Comparison of ENCODE assay signal across 19 mouse cellular contexts in the genomic region with DNA sequence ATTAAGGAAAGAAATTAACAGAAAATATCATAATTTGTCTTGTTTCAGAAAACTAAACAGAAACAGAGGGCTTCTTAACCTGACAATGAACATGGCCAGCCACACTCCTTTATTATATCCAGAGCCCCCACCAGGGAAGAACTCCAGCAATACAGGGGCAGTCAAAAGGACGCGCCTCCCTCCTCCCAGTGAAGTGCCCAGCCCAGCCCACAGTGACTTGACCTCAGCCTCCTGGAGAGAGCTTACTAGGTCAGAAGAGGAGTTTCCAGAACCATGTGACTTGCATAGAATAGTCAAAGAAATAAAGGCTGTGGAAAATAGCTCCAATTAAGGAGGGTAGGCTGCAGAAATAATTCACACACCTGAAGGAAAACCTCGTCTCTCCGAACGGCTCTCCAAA.
DNase-seq lines count a peak whose midpoint lies in the region; ATAC-seq lines count a peak whose summit lies in the region.
"Had no signal": no experiment of that assay in that cellular context is flagged by ENCODE, and none has a peak within 500 bp of the region (broad histone marks: within the 10 kb centered on the region; RNA-seq: fewer than 3 reads in every experiment).

No protein-coding gene starts in this region.

- H3K4me2 ChIP-seq in hindbrain, embryonic 14.5 days (replicated peaks), result no peak overlapping the region
- H3K4me2 ChIP-seq in forebrain, embryonic 14.5 days (ENCODE audit: low read length), result no peak overlapping the region
- H3K4me2 ChIP-seq in midbrain, embryonic 15.5 days, result no peak overlapping the region
- H3K4me2 ChIP-seq: embryonic facial prominence, embryonic 13.5 days; heart, embryonic 15.5 days; hindbrain, embryonic 12.5 days; lung, embryonic 15.5 days had no signal

- H3K27me3 ChIP-seq in hindbrain, embryonic 10.5 days (ENCODE audit: insufficient read depth, poor library complexity, severe bottlenecking), result no peaks in the 10 kb centered on the region
- H3K27me3 ChIP-seq in hindbrain, embryonic 14.5 days (ENCODE audit: control insufficient read depth, insufficient read depth, low read length), result no peaks in the 10 kb centered on the region
- H3K27me3 ChIP-seq in forebrain, embryonic 14.5 days (replicated peaks; ENCODE audit: control insufficient read depth, insufficient read depth, low read length), result no peaks in the 10 kb centered on the region
- no peaks in the 10 kb centered on the region for H3K27me3 ChIP-seq in midbrain, embryonic 15.5 days (replicated peaks)
- H3K27me3 ChIP-seq: embryonic facial prominence, embryonic 13.5 days; heart, embryonic 15.5 days; hindbrain, embryonic 12.5 days; lung, embryonic 15.5 days had no signal

- no peak overlapping the region for H3K9ac ChIP-seq in hindbrain, embryonic 14.5 days
- peak overlapping the region; percentile 10; the same call in 1 of the 2 replicates for H3K9ac ChIP-seq in forebrain, embryonic 14.5 days (ENCODE audit: low read length)
- H3K9ac ChIP-seq in midbrain, embryonic 15.5 days, result no peak overlapping the region
- H3K9ac ChIP-seq: embryonic facial prominence, embryonic 13.5 days; heart, embryonic 15.5 days; hindbrain, embryonic 12.5 days; liver, embryonic 14.5 days; lung, embryonic 15.5 days had no signal

- peaks cover 75% of the 10 kb centered on the region for H3K4me1 ChIP-seq in hindbrain, embryonic 10.5 days (replicated peaks)
- peaks cover 56% of the 10 kb centered on the region for H3K4me1 ChIP-seq in hindbrain, embryonic 14.5 days (replicated peaks; ENCODE audit: control insufficient read depth, insufficient read depth, low read length)
- peaks cover 44% of the 10 kb centered on the region for H3K4me1 ChIP-seq in forebrain, embryonic 14.5 days (ENCODE audit: control insufficient read depth, insufficient read depth, low read length)
- peaks cover 62% of the 10 kb centered on the region for H3K4me1 ChIP-seq in midbrain, embryonic 15.5 days
- H3K4me1 ChIP-seq: lung, embryonic 15.5 days had no signal

- WGBS in hindbrain, embryonic 10.5 days, result 45% methylated on average over 5 of the region's 5 CpGs
- WGBS in hindbrain, embryonic 14.5 days, result 31% methylated on average over 5 of the region's 5 CpGs
- WGBS in forebrain, embryonic 14.5 days, result 13% methylated on average over 5 of the region's 5 CpGs
- WGBS in midbrain, embryonic 15.5 days, result 36% methylated on average over 5 of the region's 5 CpGs

- H3K36me3 ChIP-seq in hindbrain, embryonic 10.5 days, result no peaks in the 10 kb centered on the region
- no peaks in the 10 kb centered on the region for H3K36me3 ChIP-seq in hindbrain, embryonic 14.5 days (replicated peaks; ENCODE audit: control insufficient read depth, insufficient read depth)
- H3K36me3 ChIP-seq in forebrain, embryonic 14.5 days (ENCODE audit: control insufficient read depth, insufficient read depth, low read length), result no peaks in the 10 kb centered on the region
- H3K36me3 ChIP-seq in midbrain, embryonic 15.5 days (replicated peaks), result no peaks in the 10 kb centered on the region
- H3K36me3 ChIP-seq: embryonic facial prominence, embryonic 13.5 days; heart, embryonic 15.5 days; hindbrain, embryonic 12.5 days; lung, embryonic 15.5 days had no signal

- peak overlapping the region; percentile 29 for H3K27ac ChIP-seq in hindbrain, embryonic 10.5 days
- no peak overlapping the region for H3K27ac ChIP-seq in hindbrain, embryonic 14.5 days
- H3K27ac ChIP-seq in forebrain, embryonic 14.5 days (ENCODE audit: low read depth, low read length), result 0 out of 2 replicates have a peak overlapping the region, but pooled peaks have one; percentile 30
- peak overlapping the region; percentile 27; the same call in 1 of the 2 replicates for H3K27ac ChIP-seq in midbrain, embryonic 15.5 days
- H3K27ac ChIP-seq: embryonic facial prominence, embryonic 13.5 days; heart, adult 2 months; heart, embryonic 15.5 days; liver, embryonic 14.5 days; lung, embryonic 15.5 days; stomach, postnatal 0 days had no signal

- H3K4me3 ChIP-seq in hindbrain, embryonic 10.5 days, result no peak overlapping the region
- no peak overlapping the region for H3K4me3 ChIP-seq in hindbrain, embryonic 14.5 days (replicated peaks; ENCODE audit: low read length)
- no peak overlapping the region for H3K4me3 ChIP-seq in forebrain, embryonic 14.5 days (ENCODE audit: low read depth, low read length)
- H3K4me3 ChIP-seq in midbrain, embryonic 15.5 days, result no peak overlapping the region
- H3K4me3 ChIP-seq: embryonic facial prominence, embryonic 13.5 days; heart, adult 2 months; heart, embryonic 15.5 days; hindbrain, embryonic 12.5 days; lung, embryonic 15.5 days had no signal

- no peak for ATAC-seq in hindbrain, embryonic 14.5 days (ENCODE audit: low FRiP score)
- ATAC-seq in forebrain, embryonic 14.5 days, result peak; percentile 27; the same call in 1 of the 2 replicates
- no peak for ATAC-seq in midbrain, embryonic 15.5 days (replicated peaks)
- ATAC-seq: intestine, postnatal 0 days had no signal

- no peak for DNase-seq in hindbrain, embryonic 10.5 days (ENCODE audit: low spot score)
- no peak for DNase-seq in hindbrain, embryonic 14.5 days (ENCODE audit: low spot score)
- peak; percentile 37 for DNase-seq in Muller cell, postnatal 12 days (ENCODE audit: inconsistent ontology term)
- DNase-seq in forebrain, embryonic 14.5 days (ENCODE audit: low spot score), result no peak
- no peak for DNase-seq in adrenal gland, adult (ENCODE audit: inconsistent age in 2 of 2, low spot score in 1 of 2)
- no peak for DNase-seq in frontal cortex, adult 2 months (ENCODE audit: extremely low spot score in 1 of 2, low spot score in 1 of 2)
- DNase-seq: B cell, adult 2 months; cerebellum, adult 8-10 months; gastrocnemius, postnatal 25 days; heart, adult 2 months; lung, postnatal 4 days had no signal

- no peaks in the 10 kb centered on the region for H3K9me3 ChIP-seq in hindbrain, embryonic 10.5 days
- H3K9me3 ChIP-seq in hindbrain, embryonic 14.5 days (ENCODE audit: control insufficient read depth, low read length), result no peaks in the 10 kb centered on the region
- H3K9me3 ChIP-seq in forebrain, embryonic 14.5 days (replicated peaks; ENCODE audit: control insufficient read depth, low read length), result no peaks in the 10 kb centered on the region
- no peaks in the 10 kb centered on the region for H3K9me3 ChIP-seq in midbrain, embryonic 15.5 days
- H3K9me3 ChIP-seq: embryonic facial prominence, embryonic 13.5 days; heart, embryonic 15.5 days; hindbrain, embryonic 12.5 days; lung, embryonic 15.5 days had no signal
